Comparison of ENCODE assay signal across 13 mouse cellular contexts in genomic region chr17:85683984-85684307, GRCm38 (mm10). TPM values are rescaled to one million over a fixed set of nuclear protein-coding genes. Genes with fewer than 3 reads are reported as not detected.
DNase-seq lines count a peak whose midpoint lies in the region; ATAC-seq and TF ChIP-seq lines count a peak whose summit lies in the region.
"Had no signal": no experiment of that assay in that cellular context is flagged by ENCODE, and none has a peak within 500 bp of the region (broad histone marks: within the 10 kb centered on the region; RNA-seq: fewer than 3 reads in every experiment).

No protein-coding gene starts in this region.

- H3K9me3 ChIP-seq in hindbrain, embryonic 10.5 days = no peaks in the 10 kb centered on the region
- no peaks in the 10 kb centered on the region for H3K9me3 ChIP-seq in hindbrain, embryonic 16.5 days (ENCODE audit: control insufficient read depth, low read length)
- H3K9me3 ChIP-seq in CH12.LX (replicated peaks; ENCODE audit: low read length) = peaks cover 38% of the 10 kb centered on the region
- H3K9me3 ChIP-seq in limb, embryonic 15.5 days = no peaks in the 10 kb centered on the region

- no peaks in the 10 kb centered on the region for H3K36me3 ChIP-seq in hindbrain, embryonic 10.5 days
- H3K36me3 ChIP-seq in hindbrain, embryonic 16.5 days (ENCODE audit: control insufficient read depth, insufficient read depth, low read length) = no peaks in the 10 kb centered on the region
- H3K36me3 ChIP-seq in CH12.LX (replicated peaks in 1 of 2; ENCODE audit: control insufficient read depth in 1 of 2, insufficient read depth in 1 of 2, low read length in 1 of 2) = peaks cover 0 to 15% of the 10 kb centered on the region in 2 experiments
- H3K36me3 ChIP-seq in limb, embryonic 15.5 days = no peaks in the 10 kb centered on the region

- peak; percentile 81 for TF ChIP-seq POLR2A in CH12.LX (IDR thresholded peaks at IDR 0.05; ENCODE audit: low read depth, low read length)

- H3K4me1 ChIP-seq in hindbrain, embryonic 10.5 days (replicated peaks) = peaks cover 52% of the 10 kb centered on the region
- peaks cover 9% of the 10 kb centered on the region for H3K4me1 ChIP-seq in hindbrain, embryonic 16.5 days (ENCODE audit: control insufficient read depth, insufficient read depth, low read depth, low read length)
- H3K4me1 ChIP-seq in CH12.LX (ENCODE audit: control insufficient read depth in 1 of 2, insufficient read depth in 2 of 2) = peaks cover 4 to 8% of the 10 kb centered on the region in 2 experiments
- H3K4me1 ChIP-seq in limb, embryonic 15.5 days = peaks cover 48% of the 10 kb centered on the region

- WGBS in hindbrain, embryonic 10.5 days = under 1% methylated on average over 17 of the region's 17 CpGs
- WGBS in hindbrain, embryonic 16.5 days = 3% methylated on average over 17 of the region's 17 CpGs
- 2% methylated on average over 17 of the region's 17 CpGs for WGBS in limb, embryonic 15.5 days

- peak overlapping the region; percentile 52 for H3K4me3 ChIP-seq in hindbrain, embryonic 10.5 days
- H3K4me3 ChIP-seq in hindbrain, embryonic 16.5 days (ENCODE audit: low read length) = no peak overlapping the region
- peak overlapping the region; percentile 45 to 53 (median 52) for H3K4me3 ChIP-seq in CH12.LX (replicated peaks in 1 of 3; ENCODE audit: low read depth in 2 of 3, low read length in 2 of 3, poor library complexity in 1 of 3)
- peak overlapping the region; percentile 59 for H3K4me3 ChIP-seq in limb, embryonic 15.5 days

- no peak overlapping the region for H3K4me2 ChIP-seq in hindbrain, embryonic 16.5 days (ENCODE audit: low read length)
- H3K4me2 ChIP-seq in CH12.LX (ENCODE audit: insufficient read depth, low read depth, poor library complexity, severe bottlenecking) = peak overlapping the region; percentile 83
- peak overlapping the region; percentile 12; the same call in 1 of the 2 replicates for H3K4me2 ChIP-seq in limb, embryonic 15.5 days

- dilution Hi-C loops in CH12.LX (cut with MboI; ENCODE audit: extremely low pct_ligation_motif_present, extremely low pct_unique_long_range_greater_than_20kb, low sequenced_read_pairs) = no loop called here

- in situ Hi-C loops in CH12.LX (cut with MboI; ENCODE audit: low pct_ligation_motif_present, low pct_unique_long_range_greater_than_20kb, low sequenced_read_pairs) = no loop called here

- H3K27me3 ChIP-seq in hindbrain, embryonic 10.5 days (ENCODE audit: insufficient read depth, poor library complexity, severe bottlenecking) = peaks cover 100% of the 10 kb centered on the region
- H3K27me3 ChIP-seq in hindbrain, embryonic 16.5 days (replicated peaks; ENCODE audit: control insufficient read depth, insufficient read depth, low read length) = peaks cover 62% of the 10 kb centered on the region
- no peaks in the 10 kb centered on the region for H3K27me3 ChIP-seq in CH12.LX (replicated peaks)
- peaks cover 94% of the 10 kb centered on the region for H3K27me3 ChIP-seq in limb, embryonic 15.5 days

- no peak overlapping the region for H3K27ac ChIP-seq in hindbrain, embryonic 10.5 days
- no peak overlapping the region for H3K27ac ChIP-seq in hindbrain, embryonic 16.5 days (ENCODE audit: low read depth, low read length)
- H3K27ac ChIP-seq in CH12.LX (ENCODE audit: insufficient read depth, low read depth) = no peak overlapping the region
- no peak overlapping the region for H3K27ac ChIP-seq in limb, embryonic 15.5 days

- 0 out of 2 replicates have a peak, but pooled peaks have one; percentile 11 for TF ChIP-seq EP300 in CH12.LX (IDR thresholded peaks at IDR 0.05; ENCODE audit: low read length)

- no peak for TF ChIP-seq RAD21 in CH12.LX (IDR thresholded peaks at IDR 0.05; ENCODE audit: low read depth, low read length)

- H3K79me2 ChIP-seq in CH12.LX (replicated peaks; ENCODE audit: control insufficient read depth, extremely low read depth, insufficient read depth, poor library complexity, severe bottlenecking) = no peaks in the 10 kb centered on the region

- no peak for DNase-seq in hindbrain, embryonic 10.5 days (ENCODE audit: low spot score)
- peak; percentile 83 for DNase-seq in CH12.LX (ENCODE audit: extremely low read depth)
- peak; percentile 21 for DNase-seq in embryo, embryonic 9.5 days (ENCODE audit: extremely low spot score)
- DNase-seq in left cerebral cortex, adult 11 months (ENCODE audit: low spot score) = no peak
- DNase-seq in urinary bladder, adult 18-20 months (ENCODE audit: low spot score in 2 of 2) = no peak
- DNase-seq: adrenal gland, adult 2 months; cerebellum, adult 11 months; heart, adult 18-20 months; kidney, adult 18-20 months; right cerebral cortex, postnatal 4 days had no signal

- ATAC-seq in hindbrain, embryonic 16.5 days = no peak
- ATAC-seq in limb, embryonic 15.5 days (ENCODE audit: insufficient number of reproducible peaks, low FRiP score, low TSS enrichment, low read depth) = no peak

- no peak overlapping the region for H3K9ac ChIP-seq in hindbrain, embryonic 16.5 days (ENCODE audit: low read depth, low read length)
- peak overlapping the region; percentile 84 for H3K9ac ChIP-seq in CH12.LX (ENCODE audit: insufficient read depth, low read depth)
- no peak overlapping the region for H3K9ac ChIP-seq in limb, embryonic 15.5 days

- TF ChIP-seq CTCF in CH12.LX (conservative IDR thresholded peaks at IDR 0.05 in 1 of 2, IDR thresholded peaks at IDR 0.05 in 1 of 2; ENCODE audit: low read depth in 2 of 2, low read length in 2 of 2) = no peak

TF ChIP-seq in CH12.LX, 34 proteins besides CTCF, POLR2A, EP300 and RAD21:
- no peak for TF ChIP-seq ZKSCAN1 (IDR thresholded peaks at IDR 0.05; ENCODE audit: borderline replicate concordance, low read depth, low read length)
- peak; percentile 77 for TF ChIP-seq ELF1 (IDR thresholded peaks at IDR 0.05; ENCODE audit: low read depth, low read length)
- peak; percentile 30; the same call in 1 of the 2 replicates for TF ChIP-seq HCFC1 (IDR thresholded peaks at IDR 0.05; ENCODE audit: low read depth, low read length)
- no peak for TF ChIP-seq MAZ (IDR thresholded peaks at IDR 0.05; ENCODE audit: low read depth, low read length)
- peak; percentile 0; the same call in 1 of the 2 replicates for TF ChIP-seq BHLHE40 (IDR thresholded peaks at IDR 0.05; ENCODE audit: low read depth, low read length)
- peak; percentile 80 for TF ChIP-seq CHD2 (IDR thresholded peaks at IDR 0.05; ENCODE audit: low read length)
- peak; percentile 83 for TF ChIP-seq TCF12 (IDR thresholded peaks at IDR 0.05; ENCODE audit: low read depth, low read length)
- peak; percentile 88 for TF ChIP-seq TBP (conservative IDR thresholded peaks at IDR 0.05; ENCODE audit: low read depth, low read length)
- no peak for TF ChIP-seq ETS1 (conservative IDR thresholded peaks at IDR 0.05; ENCODE audit: low read depth, low read length)
- no peak for TF ChIP-seq ZC3H11A (IDR thresholded peaks at IDR 0.05; ENCODE audit: low read depth, low read length)
- TF ChIP-seq NELFE (IDR thresholded peaks at IDR 0.05; ENCODE audit: low read depth, low read length) = peak; percentile 77
- no peak for TF ChIP-seq USF2 (conservative IDR thresholded peaks at IDR 0.05; ENCODE audit: low read depth, low read length)
- peak; percentile 66 for TF ChIP-seq IRF4 (IDR thresholded peaks at IDR 0.05; ENCODE audit: low read depth, low read length)
TF ChIP-seq in CH12.LX: peak in this region for 8.

RNA-seq across cellular contexts. Expression of gene Six2, which starts 4.1 kb away (rescaled TPM):
- polyA plus RNA-seq in hindbrain, embryonic 10.5 days (2016; fragmentation: Nextera tagmentation; extraction: Ambion mirVana) = 5.4 and 5.6 TPM in 2 replicates
- 0.36 and 0.51 TPM in 2 replicates for polyA plus RNA-seq in hindbrain, embryonic 16.5 days (2015; fragmentation: Nextera tagmentation; extraction: Ambion mirVana)
- total RNA-seq in CH12.LX (2012; rRNA removed) (0.04 TPM in 1 of 2 replicates, not detected in the other), CH12.LX (2014; rRNA removed) (not detected in 2 replicates)
- 0.11 and 0.40 TPM in 2 replicates for polyA plus RNA-seq in CH12.LX (2012; ENCODE audit: insufficient read length, low read depth)
- polyA plus RNA-seq in limb, embryonic 15.5 days (2015; fragmentation: Nextera tagmentation; extraction: Ambion mirVana) = 3.9 and 4.3 TPM in 2 replicates
- total RNA-seq: adrenal gland, adult 2 months had no signal
- polyA plus RNA-seq: neural tube, embryonic 14.5 days had no signal

Comparison
In these comparisons a context has a peak if more than half of its experiments do, and no peak if none do; other contexts are left out.
1. DNase-seq: peak in CH12.LX (single experiment) and embryo, embryonic 9.5 days (single experiment); none in hindbrain, embryonic 10.5 days (single experiment), left cerebral cortex, adult 11 months (single experiment) and urinary bladder, adult 18-20 months (0 of 2).